Mouse (Mus musculus): ENCODE results near the gene Slc12a5. TPM values are rescaled to one million over a fixed set of nuclear protein-coding genes. Genes with fewer than 3 reads are reported as not detected.

Slc12a5 gene
- polyA plus RNA-seq, 1 experiment from 2014 or later = 0.39 TPM

DNA sequence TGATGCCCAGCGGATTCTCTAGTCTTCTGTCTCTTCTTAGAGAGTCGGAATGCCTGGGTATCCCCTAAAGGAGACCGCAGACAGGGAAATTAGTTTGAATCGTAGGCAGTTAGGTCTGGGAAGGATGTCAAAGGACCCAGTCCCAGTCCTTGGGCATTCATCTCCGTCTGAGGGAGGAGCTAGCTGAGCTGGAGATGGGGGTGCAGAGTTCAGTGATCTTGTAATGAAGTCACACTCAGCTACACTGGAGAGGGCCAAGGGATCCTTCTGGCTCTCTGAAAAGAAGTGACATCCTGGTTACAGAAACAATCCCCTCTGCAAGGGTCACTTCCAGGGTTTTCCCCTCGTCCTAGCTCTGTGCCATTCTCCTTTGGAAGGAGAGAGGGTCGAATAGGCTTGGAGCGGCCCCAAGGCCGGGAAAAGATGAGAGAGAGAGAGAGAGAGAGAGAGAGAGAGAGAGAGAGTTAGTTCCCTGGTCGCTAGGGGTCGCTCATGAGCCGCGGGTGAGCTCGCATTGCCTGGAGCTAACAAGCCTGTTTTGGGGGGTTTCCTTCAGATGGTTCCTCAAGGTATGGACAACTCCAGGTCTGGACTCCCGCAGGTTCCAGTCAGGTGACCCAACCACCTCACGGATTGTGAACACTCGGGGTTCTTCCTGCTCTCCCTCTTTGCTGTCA, 1.0 kb downstream of the Slc12a5 start:
- no peak overlapping the region for H3K4me3 ChIP-seq (ENCODE audit: low read depth, low read length)
- H3K36me3 ChIP-seq (replicated peaks; ENCODE audit: insufficient read depth, low read length) = no peaks in the 10 kb centered on the region
- peak; percentile 38; the same call in 1 of the 2 replicates for ATAC-seq
- TF ChIP-seq CTCF (IDR thresholded peaks at IDR 0.05; ENCODE audit: low read depth) (peak; percentile 84), EP300 (IDR thresholded peaks at IDR 0.05; ENCODE audit: low read depth) (no peak)
- H3K27me3 ChIP-seq (ENCODE audit: insufficient read depth, low read length) = peaks cover 19% of the 10 kb centered on the region
- H3K9me3 ChIP-seq (ENCODE audit: low read length) = no peaks in the 10 kb centered on the region
- DNase-seq = peak; percentile 81
- H3K4me1 ChIP-seq (ENCODE audit: insufficient read depth) = peaks cover 3% of the 10 kb centered on the region
- no peak overlapping the region for H3K4me2 ChIP-seq (ENCODE audit: low read depth, low read length)
- H3K27ac ChIP-seq (ENCODE audit: low read depth) = no peak overlapping the region
- WGBS (ENCODE audit: insufficient replicate concordance) = 10% methylated on average over 17 of the region's 17 CpGs
- no peak overlapping the region for H3K9ac ChIP-seq (replicated peaks)

DNA sequence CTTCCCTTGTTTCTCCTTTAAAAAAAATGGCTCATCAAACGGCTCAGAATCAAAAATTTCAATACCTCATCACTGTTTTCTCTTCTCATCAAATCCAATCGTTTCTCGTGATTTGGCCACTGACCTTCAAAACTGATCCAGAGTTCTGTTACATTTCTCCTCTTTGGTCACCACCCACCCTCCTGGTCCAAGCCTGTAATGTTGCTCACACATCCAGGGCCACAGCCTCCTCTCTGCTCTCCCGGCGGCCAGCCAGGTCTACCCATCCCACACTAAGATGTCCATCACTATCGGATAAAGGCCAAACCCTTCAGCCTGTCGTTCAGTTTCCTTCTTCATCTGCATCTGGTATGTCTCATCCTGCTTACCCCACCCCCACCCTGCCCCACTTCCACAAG, 1.6 kb downstream of the Slc12a5 start:
- Histone ChIP-seq H3K27ac (ENCODE audit: low read depth) (no peak overlapping the region), H3K27me3 (ENCODE audit: insufficient read depth, low read length) (peaks cover 25% of the 10 kb centered on the region), H3K4me1 (ENCODE audit: insufficient read depth) (peaks cover 3% of the 10 kb centered on the region), H3K4me3 (ENCODE audit: low read depth, low read length) (no peak overlapping the region), H3K36me3 (replicated peaks; ENCODE audit: insufficient read depth, low read length) (no peaks in the 10 kb centered on the region), H3K9me3 (ENCODE audit: low read length) (no peaks in the 10 kb centered on the region), H3K9ac (replicated peaks) (no peak overlapping the region), H3K4me2 (ENCODE audit: low read depth, low read length) (no peak overlapping the region)
- DNase-seq (no peak), ATAC-seq (no peak)
- 39% methylated on average over 7 of the region's 7 CpGs for WGBS (ENCODE audit: insufficient replicate concordance)
- TF ChIP-seq CTCF (IDR thresholded peaks at IDR 0.05; ENCODE audit: low read depth) = no peak
- TF ChIP-seq EP300 (IDR thresholded peaks at IDR 0.05; ENCODE audit: low read depth) = no peak

DNA sequence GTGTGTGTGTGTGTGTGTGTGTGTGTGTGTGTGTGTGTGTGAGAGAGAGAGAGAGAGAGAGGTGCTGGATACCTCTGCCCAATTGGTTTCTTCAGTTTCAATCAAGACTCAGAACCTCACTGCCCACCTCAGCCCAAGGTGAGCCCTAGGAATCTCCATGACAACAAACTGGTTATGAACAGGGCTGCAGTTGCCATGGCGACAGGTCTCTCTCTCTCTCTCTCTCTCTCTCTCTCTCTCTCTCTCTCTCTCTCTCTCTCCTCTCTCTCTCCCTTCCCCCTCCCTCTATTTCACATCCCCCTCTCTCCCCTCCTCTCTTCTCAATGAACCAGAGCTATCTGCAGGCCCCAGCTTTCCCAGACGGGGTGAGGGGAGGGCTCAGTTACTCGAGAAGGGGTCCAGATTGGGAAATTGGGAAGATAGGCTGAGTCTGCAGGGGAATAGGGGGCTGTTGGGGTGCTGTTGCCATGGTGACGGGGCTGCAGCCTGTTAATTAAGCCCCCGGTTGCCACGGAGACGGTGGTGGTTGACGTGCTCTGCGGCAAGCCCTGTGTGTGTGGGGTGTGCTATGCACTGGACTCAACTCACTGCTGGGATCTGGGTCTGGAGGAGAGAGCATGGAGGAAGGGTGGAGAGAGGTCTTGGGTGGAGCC, 3.8 kb downstream of the Slc12a5 start:
- Histone ChIP-seq H3K9ac (replicated peaks) (no peak overlapping the region), H3K27ac (ENCODE audit: low read depth) (no peak overlapping the region), H3K4me3 (ENCODE audit: low read depth, low read length) (no peak overlapping the region), H3K27me3 (ENCODE audit: insufficient read depth, low read length) (peaks cover 46% of the 10 kb centered on the region), H3K36me3 (replicated peaks; ENCODE audit: insufficient read depth, low read length) (no peaks in the 10 kb centered on the region), H3K9me3 (ENCODE audit: low read length) (no peaks in the 10 kb centered on the region), H3K4me2 (ENCODE audit: low read depth, low read length) (no peak overlapping the region), H3K4me1 (ENCODE audit: insufficient read depth) (peaks cover 6% of the 10 kb centered on the region)
- TF ChIP-seq CTCF (IDR thresholded peaks at IDR 0.05; ENCODE audit: low read depth) (no peak), EP300 (IDR thresholded peaks at IDR 0.05; ENCODE audit: low read depth) (no peak)
- ATAC-seq (no peak), DNase-seq (no peak)
- 53% methylated on average over 9 of the region's 9 CpGs for WGBS (ENCODE audit: insufficient replicate concordance)

DNA sequence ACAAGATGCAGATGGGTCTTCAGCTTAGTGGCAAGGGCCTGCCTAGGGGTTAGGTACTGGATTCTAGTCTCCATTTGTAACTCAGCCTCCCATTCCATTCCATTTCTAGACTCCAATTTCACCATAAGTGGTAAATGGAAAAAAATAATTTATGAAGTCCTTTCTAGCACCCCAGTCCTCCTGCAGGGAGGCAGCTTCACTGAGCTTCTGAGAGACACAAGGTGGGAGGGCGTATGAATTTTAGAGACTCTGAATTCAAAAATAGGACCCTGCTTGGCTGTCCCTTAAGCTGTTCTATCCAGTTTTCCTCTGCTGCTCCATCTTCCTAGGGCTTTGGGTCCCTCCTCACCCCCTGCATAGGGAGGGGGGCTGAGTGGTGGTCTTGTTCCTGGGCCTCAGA, 4.4 kb downstream of the Slc12a5 start:
- H3K4me2 ChIP-seq (ENCODE audit: low read depth, low read length) = no peak overlapping the region
- ATAC-seq = no peak
- no peak overlapping the region for H3K27ac ChIP-seq (ENCODE audit: low read depth)
- H3K9me3 ChIP-seq (ENCODE audit: low read length) = no peaks in the 10 kb centered on the region
- H3K4me1 ChIP-seq (ENCODE audit: insufficient read depth) = peaks cover 6% of the 10 kb centered on the region
- H3K9ac ChIP-seq (replicated peaks) = no peak overlapping the region
- H3K4me3 ChIP-seq (ENCODE audit: low read depth, low read length) = no peak overlapping the region
- 79% methylated on average over 1 of the region's 1 CpGs for WGBS (ENCODE audit: insufficient replicate concordance)
- H3K36me3 ChIP-seq (replicated peaks; ENCODE audit: insufficient read depth, low read length) = no peaks in the 10 kb centered on the region
- H3K27me3 ChIP-seq (ENCODE audit: insufficient read depth, low read length) = peaks cover 50% of the 10 kb centered on the region
- no peak for DNase-seq
- no peak for TF ChIP-seq EP300 (IDR thresholded peaks at IDR 0.05; ENCODE audit: low read depth)

DNA sequence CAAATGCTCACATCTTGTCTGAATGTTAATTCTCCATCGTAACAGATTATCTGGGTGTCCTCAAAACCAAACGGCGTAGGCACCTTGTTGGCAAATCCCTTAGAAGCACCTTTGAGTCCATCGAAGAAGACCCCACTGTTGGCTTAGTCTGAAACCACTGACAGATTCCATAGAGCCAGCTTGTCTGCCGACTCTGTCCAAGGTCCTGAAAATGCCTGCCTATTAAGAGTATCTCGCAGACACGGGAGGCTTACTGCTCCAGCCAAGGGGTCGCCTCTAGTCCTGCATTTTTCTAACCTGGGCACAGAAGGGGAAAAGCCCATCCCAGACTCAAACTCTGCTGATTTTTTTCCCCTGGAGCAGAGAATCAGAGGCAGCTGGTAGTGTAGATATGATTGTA, 5.8 kb downstream of the Slc12a5 start:
- H3K36me3 ChIP-seq (replicated peaks; ENCODE audit: insufficient read depth, low read length) = no peaks in the 10 kb centered on the region
- peaks cover 57% of the 10 kb centered on the region for H3K27me3 ChIP-seq (ENCODE audit: insufficient read depth, low read length)

DNA sequence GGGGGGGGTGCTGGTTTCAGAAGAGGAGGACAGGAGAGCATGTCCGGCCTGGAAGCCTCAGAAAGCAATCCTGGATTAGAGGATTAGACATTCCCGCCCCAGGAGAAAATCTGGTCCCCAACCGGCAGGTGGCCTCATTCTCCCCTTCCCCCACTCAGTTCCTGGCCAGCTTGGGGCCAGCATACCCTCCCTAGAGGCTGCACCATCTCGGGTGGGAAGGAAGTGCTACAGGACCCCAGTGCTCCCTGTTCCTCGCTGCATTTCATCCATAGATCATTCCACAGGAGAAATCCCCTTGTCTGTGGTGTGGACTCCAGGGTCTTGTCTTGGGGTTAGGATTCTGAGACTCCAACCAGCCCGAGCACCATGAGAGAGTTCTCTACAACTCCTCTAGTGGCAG, 6.6 kb downstream of the Slc12a5 start:
- Histone ChIP-seq H3K4me2 (ENCODE audit: low read depth, low read length) (no peak overlapping the region), H3K27me3 (ENCODE audit: insufficient read depth, low read length) (peaks cover 65% of the 10 kb centered on the region), H3K9ac (replicated peaks) (no peak overlapping the region), H3K4me1 (ENCODE audit: insufficient read depth) (0 out of 2 replicates have a peak, but pooled peaks cover 3% of the 10 kb centered on the region), H3K27ac (ENCODE audit: low read depth) (no peak overlapping the region), H3K4me3 (ENCODE audit: low read depth, low read length) (no peak overlapping the region), H3K9me3 (ENCODE audit: low read length) (no peaks in the 10 kb centered on the region), H3K36me3 (replicated peaks; ENCODE audit: insufficient read depth, low read length) (no peaks in the 10 kb centered on the region)
- WGBS (ENCODE audit: insufficient replicate concordance) = 13% methylated on average over 6 of the region's 6 CpGs
- DNase-seq = no peak
- no peak for ATAC-seq
- no peak for TF ChIP-seq CTCF (IDR thresholded peaks at IDR 0.05; ENCODE audit: low read depth)
- TF ChIP-seq EP300 (IDR thresholded peaks at IDR 0.05; ENCODE audit: low read depth) = no peak

More for the DNA sequence above, 5.8 kb downstream of the Slc12a5 start:
- H3K4me1 ChIP-seq (ENCODE audit: insufficient read depth) = peaks cover 3% of the 10 kb centered on the region; the same call in 1 of the 2 replicates
- H3K9me3 ChIP-seq (ENCODE audit: low read length) = no peaks in the 10 kb centered on the region
- no peak overlapping the region for H3K27ac ChIP-seq (ENCODE audit: low read depth)
- no peak overlapping the region for H3K9ac ChIP-seq (replicated peaks)
- H3K4me3 ChIP-seq (ENCODE audit: low read depth, low read length) = no peak overlapping the region
- 14% methylated on average over 8 of the region's 8 CpGs for WGBS (ENCODE audit: insufficient replicate concordance)
- DNase-seq (peak; percentile 55), ATAC-seq (no peak)
- no peak for TF ChIP-seq CTCF (IDR thresholded peaks at IDR 0.05; ENCODE audit: low read depth)
- TF ChIP-seq EP300 (IDR thresholded peaks at IDR 0.05; ENCODE audit: low read depth) = no peak
- no peak overlapping the region for H3K4me2 ChIP-seq (ENCODE audit: low read depth, low read length)
